Mouse (Mus musculus) ES-E14 (cell line): ENCODE results near the gene Gm9495. TPM values are rescaled to one million over a fixed set of nuclear protein-coding genes. Genes with fewer than 3 reads are reported as not detected.
"Not testable (repeated sequence)": the region's sequence is repeated elsewhere in the genome, so short reads cannot be mapped to it uniquely, and the experiment has no call there.

Experiments
- DNase-seq: peaks from one replicate; pipeline ENCODE4 v3.0.0-alpha.2; 2013; ENCODE audit warnings: low read depth, low spot score
- H3K27ac ChIP-seq: 2 replicates; pipeline ENCODE4 v1.5.1; 2012; ENCODE audit warnings: low read depth, mild to moderate bottlenecking, low read length, moderate library complexity, mixed read lengths; ENCODE audit not compliant: poor library complexity, insufficient read depth, severe bottlenecking
- H3K36me3 ChIP-seq: 2 replicates; pipeline ENCODE4 v1.6.1; 2012; ENCODE audit warnings: mild to moderate bottlenecking, low read length, moderate library complexity, mixed read lengths; ENCODE audit not compliant: control insufficient read depth, poor library complexity, insufficient read depth, severe bottlenecking
- H3K4me1 ChIP-seq, 2 experiments: fragments of 150-350 bp in 1 of 2; sonication (generic) in 1 of 2; 2 replicates each; pipeline ENCODE4 v1.6.1; 2012; ENCODE audit warnings: low read length in 2 of 2, mild to moderate bottlenecking in 1 of 2, mixed read lengths in 1 of 2; ENCODE audit not compliant: control insufficient read depth in 2 of 2, insufficient read depth in 2 of 2, poor library complexity in 1 of 2
- H3K4me3 ChIP-seq, 2 experiments: fragments of 150-350 bp in 1 of 2; sonication (generic) in 1 of 2; 2 replicates each; pipeline ENCODE4 v1.5.1; 2012; ENCODE audit warnings: low read length in 2 of 2, low read depth in 1 of 2, mild to moderate bottlenecking in 1 of 2, mixed read lengths in 1 of 2; ENCODE audit not compliant: insufficient read depth in 1 of 2, poor library complexity in 1 of 2, severe bottlenecking in 1 of 2
- H3K9ac ChIP-seq: 2 replicates; pipeline ENCODE4 v1.6.1; 2012; ENCODE audit warnings: low read depth, mild to moderate bottlenecking, low read length, mixed read lengths; ENCODE audit not compliant: poor library complexity, insufficient read depth, severe bottlenecking
- H3K9me3 ChIP-seq: fragments of 150-350 bp; sonication (generic); 2 replicates; pipeline ENCODE4 v1.6.1; 2012; ENCODE audit warnings: low read depth, mild to moderate bottlenecking, low read length; ENCODE audit not compliant: control insufficient read depth, insufficient read depth
- CHD2 ChIP-seq: IDR thresholded peaks from 2 replicates; pipeline ENCODE4 v1.6.1; 2014; ENCODE audit warnings: mild to moderate bottlenecking, low read depth, low read length, inconsistent platforms
- HCFC1 ChIP-seq: IDR thresholded peaks from 2 replicates; pipeline ENCODE4 v1.6.1; 2012; ENCODE audit warnings: low read length, inconsistent platforms, borderline replicate concordance; ENCODE audit not compliant: insufficient read depth
- MAFK ChIP-seq: IDR thresholded peaks from 2 replicates; pipeline ENCODE4 v1.6.1; 2014; ENCODE audit warnings: mild to moderate bottlenecking, low read depth, low read length, inconsistent platforms; ENCODE audit not compliant: insufficient read depth
- ZC3H11A ChIP-seq: IDR thresholded peaks from 2 replicates; pipeline ENCODE4 v1.6.1; 2012; ENCODE audit warnings: low read depth, mild to moderate bottlenecking, inconsistent platforms, low read length, borderline replicate concordance
- ZNF384 ChIP-seq: IDR thresholded peaks from 2 replicates; pipeline ENCODE4 v1.6.1; 2012; ENCODE audit warnings: low read depth, low read length, inconsistent platforms
- in situ Hi-C, 2 experiments: fragments of 600-800 bp; cut with MboI; formaldehyde crosslinking; loops; one replicate each; pipeline ENCODE4 v1.15.1; 2025; ENCODE audit warnings: low sequenced_read_pairs in 2 of 2, inconsistent platforms in 1 of 2; ENCODE audit not compliant: unreplicated experiment in 2 of 2
- total RNA-seq: library from RNA; depleted of rRNA; stranded (reverse); fragments of 300-350 nt; gene quantifications from 2 replicates; pipeline ENCODE4 v1.2.3, GENCODE M21; 2012; rRNA removed

The Gm9495 gene
- total RNA-seq: not detected in 2 replicates

DNA sequence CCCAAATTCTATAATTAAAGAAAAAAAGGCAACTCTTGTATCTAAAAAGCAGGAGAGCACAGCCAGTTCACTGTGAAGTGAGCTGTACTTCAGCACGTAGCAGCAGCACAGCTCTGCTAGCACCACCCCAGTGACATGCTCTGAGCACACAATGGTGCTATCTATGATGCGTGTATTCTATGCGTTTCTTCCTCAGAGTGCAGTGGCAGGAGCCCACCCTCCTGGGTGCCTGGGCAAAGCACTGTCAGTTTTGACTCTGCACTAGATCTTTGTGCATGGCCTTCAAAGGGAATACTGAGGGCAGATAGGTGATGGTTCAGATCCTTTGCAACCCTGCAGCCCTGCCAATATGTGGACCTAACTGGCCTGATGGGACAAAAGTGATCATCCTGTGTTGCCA is at the start of gene Gm9495:
Gene Gm9495 (minus strand): TSS at position 101 of the 400 bp plus-strand sequence.
- H3K9ac ChIP-seq, H3K27ac ChIP-seq, H3K9me3 ChIP-seq, H3K36me3 ChIP-seq, DNase-seq, H3K4me1 ChIP-seq, in situ Hi-C loops, H3K4me3 ChIP-seq: not testable (repeated sequence)

DNA sequence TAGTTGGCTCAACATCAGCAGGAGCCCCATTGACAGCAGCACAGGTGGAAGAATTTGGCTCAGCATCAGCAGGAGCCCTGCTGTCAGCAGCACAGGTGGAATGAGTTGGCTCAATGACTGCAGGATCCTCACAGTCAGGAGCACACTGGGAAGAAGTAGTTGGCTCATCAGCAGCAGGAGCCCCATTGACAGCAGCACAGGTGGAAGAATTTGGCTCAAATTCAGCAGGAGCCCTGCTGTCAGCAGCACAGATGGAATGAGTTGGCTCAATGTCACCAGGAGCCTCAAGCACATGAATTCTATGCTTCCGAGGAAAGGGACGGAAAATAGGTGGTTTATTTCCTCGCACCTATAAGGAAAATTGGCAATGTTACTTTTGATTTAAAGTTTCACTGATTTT is 21.6 kb upstream of the Gm9495 start:
- H3K4me3 ChIP-seq, H3K9ac ChIP-seq, H3K36me3 ChIP-seq, H3K9me3 ChIP-seq, H3K4me1 ChIP-seq, H3K27ac ChIP-seq, DNase-seq: not testable (repeated sequence)
- in situ Hi-C loops: loop anchor here in 1 of 2 experiments (25.0 kb wide), 1 partner anchor 88 kb away; no protein-coding TSS in a partner anchor

DNA sequence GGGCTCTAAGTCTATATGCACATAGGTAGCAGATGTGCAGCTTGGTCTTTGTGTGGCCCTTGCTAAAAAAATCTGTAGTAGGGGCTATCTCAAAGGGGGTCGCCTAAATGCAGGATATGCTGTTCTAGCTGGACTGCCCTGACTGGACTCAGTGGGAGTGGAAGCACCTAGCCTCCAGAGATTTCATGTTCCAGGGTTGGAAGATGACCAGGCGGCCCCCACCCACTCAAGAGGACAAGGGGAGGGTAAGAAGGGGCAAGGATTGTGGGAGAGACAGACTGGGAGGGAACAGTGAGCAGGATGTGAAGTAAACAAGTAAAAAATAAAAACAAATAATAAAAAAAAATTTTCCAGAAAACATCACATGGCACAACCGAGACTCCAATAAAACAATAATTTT is 33.3 kb downstream of the Gm9495 start:
- H3K9me3 ChIP-seq, H3K9ac ChIP-seq, H3K27ac ChIP-seq, H3K36me3 ChIP-seq, in situ Hi-C loops, H3K4me1 ChIP-seq, DNase-seq, H3K4me3 ChIP-seq: not testable (repeated sequence)

DNA sequence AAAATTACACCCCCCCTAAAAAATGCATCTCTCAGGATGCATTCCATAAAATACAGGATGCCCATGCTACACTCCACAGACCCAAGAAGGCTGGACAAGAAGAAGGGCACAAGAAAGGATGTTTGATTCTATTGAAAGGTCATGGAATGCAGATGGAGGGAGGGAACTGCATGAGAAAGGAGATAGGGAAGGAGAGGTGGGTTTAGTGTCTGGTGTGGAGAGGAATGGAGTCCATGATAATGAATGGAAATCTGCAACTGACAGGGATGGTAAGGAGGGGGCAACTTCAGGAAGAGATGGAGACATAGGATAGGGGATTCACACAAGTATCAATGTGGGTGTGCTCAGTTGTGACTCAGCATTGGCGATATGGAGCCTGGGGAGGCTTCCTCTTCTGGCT is 39.0 kb downstream of the Gm9495 start:
- no peak overlapping the region for H3K27ac ChIP-seq
- H3K36me3 ChIP-seq: no peaks in the 10 kb centered on the region
- in situ Hi-C loops: no loop called here
- no peak for DNase-seq
- TF ChIP-seq ZNF384: no peak
- no peak for TF ChIP-seq MAFK
- no peak for TF ChIP-seq ZC3H11A
- TF ChIP-seq HCFC1: no peak
- no peak for TF ChIP-seq CHD2
- no peak overlapping the region for H3K9ac ChIP-seq
- no peaks in the 10 kb centered on the region for H3K4me1 ChIP-seq
- H3K4me3 ChIP-seq: no peak overlapping the region
- H3K9me3 ChIP-seq: no peaks in the 10 kb centered on the region

DNA sequence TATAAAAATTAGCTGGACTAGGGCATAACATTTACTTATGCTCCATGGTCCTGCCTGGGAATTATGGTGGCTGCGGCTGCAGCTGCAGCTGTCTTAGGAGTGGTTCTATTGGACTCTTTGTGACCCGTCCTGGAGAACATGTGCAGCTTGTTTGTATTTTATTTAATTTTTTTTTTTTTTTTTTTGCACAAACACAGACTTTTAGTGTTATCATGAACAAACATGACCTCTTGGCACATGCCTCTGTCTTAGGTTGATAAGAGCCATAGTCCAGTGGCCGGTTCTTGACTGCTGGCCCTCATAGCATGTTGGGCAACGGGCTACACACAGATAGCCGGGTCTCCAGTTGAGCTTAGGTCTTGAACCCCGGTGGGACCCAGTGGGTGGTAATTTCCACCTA is 48.6 kb downstream of the Gm9495 start:
- no peaks in the 10 kb centered on the region for H3K36me3 ChIP-seq
- H3K4me1 ChIP-seq: peaks cover 0 to 2% of the 10 kb centered on the region in 2 experiments; a peak in 1 of 4 replicates
- TF ChIP-seq MAFK (no peak), HCFC1 (no peak), ZC3H11A (no peak), ZNF384 (no peak), CHD2 (no peak)
- H3K9ac ChIP-seq: no peak overlapping the region
- no peak for DNase-seq
- no peak overlapping the region for H3K27ac ChIP-seq
- in situ Hi-C loops: no loop called here
- H3K4me3 ChIP-seq: no peak overlapping the region
- no peaks in the 10 kb centered on the region for H3K9me3 ChIP-seq
